Mouse (Mus musculus) regulatory T cell (primary cell): ENCODE data around the gene Nfkb1.

Experiments used
- in situ Hi-C: fragments of 300-600 bp; cut with MboI, MseI; formaldehyde crosslinking; loops from one replicate; pipeline ENCODE4 v1.15.1; 2025; ENCODE audit warnings: high pct_unique_total_duplicates

Nfkb1 gene

DNA sequence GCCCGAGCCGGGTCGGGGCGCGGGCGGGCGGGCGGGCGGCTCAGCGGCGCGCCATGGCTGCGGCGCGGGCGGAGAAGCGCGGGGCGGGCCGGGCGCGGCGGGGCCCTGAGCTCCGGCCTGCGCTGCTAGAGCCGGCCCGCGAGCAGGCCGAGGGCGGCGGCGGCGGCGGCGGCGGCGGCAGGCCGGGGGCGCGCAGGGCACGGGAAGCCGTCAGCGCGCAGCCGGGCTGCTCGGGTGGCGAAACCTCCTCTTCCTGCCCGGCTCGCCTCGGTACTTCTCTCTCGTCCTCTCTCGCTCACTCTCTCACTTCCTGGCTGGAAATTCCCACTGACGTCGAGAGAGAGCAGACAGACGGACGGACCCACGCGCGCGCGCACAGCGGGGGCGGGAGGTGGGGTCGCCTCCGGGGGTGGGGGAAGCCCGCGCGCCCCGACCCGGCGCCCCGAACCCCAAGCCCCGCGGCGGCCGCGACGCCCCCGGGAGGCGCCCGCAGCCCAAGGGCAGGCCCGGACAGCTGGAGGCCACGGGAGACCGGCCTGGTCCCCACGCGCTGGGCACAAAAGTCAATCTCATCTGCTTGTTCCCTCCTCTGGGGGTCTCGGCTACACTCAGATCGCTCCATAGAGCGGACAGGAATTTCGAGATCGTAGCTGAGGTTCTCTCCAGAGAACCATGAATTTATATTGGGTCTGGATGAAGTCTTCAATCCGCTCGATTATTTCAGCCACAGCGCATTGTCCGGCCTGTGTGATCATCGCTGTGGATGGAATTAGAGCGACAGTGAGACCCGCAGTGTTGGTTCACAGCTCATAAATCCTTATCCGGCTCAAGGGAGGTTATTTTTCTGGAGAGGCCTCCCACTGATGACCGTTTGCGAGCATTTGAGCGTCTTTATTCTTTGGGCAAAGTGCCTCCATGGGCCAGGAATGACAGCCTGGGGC is at the start of gene Nfkb1:
Gene Nfkb1 (minus strand): TSS at position 357 of the 941 bp plus-strand sequence.
- in situ Hi-C loops = no loop called here

DNA sequence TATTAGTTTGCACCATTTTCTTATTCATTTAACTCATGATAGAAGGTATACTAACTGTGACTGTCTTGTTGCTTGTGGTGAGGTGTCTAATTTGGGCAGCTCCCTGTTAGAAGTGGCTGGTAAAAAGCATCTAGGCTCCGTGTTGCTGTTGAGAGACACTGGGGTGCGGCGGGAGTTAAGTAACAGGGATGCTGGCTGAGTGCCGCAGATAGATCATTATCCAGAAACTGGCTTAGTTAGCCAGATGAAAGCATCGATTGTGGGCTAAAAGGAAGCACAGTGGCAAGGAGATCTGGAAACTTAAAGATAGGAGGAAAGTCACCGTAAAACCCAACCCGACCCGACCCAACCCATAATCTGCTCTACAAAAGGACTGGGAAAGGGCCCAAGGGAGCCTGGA is 49.4 kb upstream of the Nfkb1 start:
- in situ Hi-C loops = no loop called here

- in situ Hi-C loops = loop anchor here (5.0 to 10.0 kb wide), 2 partner anchors 103 to 330 kb away; no protein-coding TSS in a partner anchor
Measured at GRCm38 (mm10) chr3:135734736-135735135, 43.4 kb upstream of the Nfkb1 start.

GRCm38 (mm10) chr3:135732747-135733445 is 41.5 kb upstream of the Nfkb1 start:
- in situ Hi-C loops = loop anchor here (5.0 to 10.0 kb wide), 2 partner anchors 104 to 328 kb away; no protein-coding TSS in a partner anchor

DNA sequence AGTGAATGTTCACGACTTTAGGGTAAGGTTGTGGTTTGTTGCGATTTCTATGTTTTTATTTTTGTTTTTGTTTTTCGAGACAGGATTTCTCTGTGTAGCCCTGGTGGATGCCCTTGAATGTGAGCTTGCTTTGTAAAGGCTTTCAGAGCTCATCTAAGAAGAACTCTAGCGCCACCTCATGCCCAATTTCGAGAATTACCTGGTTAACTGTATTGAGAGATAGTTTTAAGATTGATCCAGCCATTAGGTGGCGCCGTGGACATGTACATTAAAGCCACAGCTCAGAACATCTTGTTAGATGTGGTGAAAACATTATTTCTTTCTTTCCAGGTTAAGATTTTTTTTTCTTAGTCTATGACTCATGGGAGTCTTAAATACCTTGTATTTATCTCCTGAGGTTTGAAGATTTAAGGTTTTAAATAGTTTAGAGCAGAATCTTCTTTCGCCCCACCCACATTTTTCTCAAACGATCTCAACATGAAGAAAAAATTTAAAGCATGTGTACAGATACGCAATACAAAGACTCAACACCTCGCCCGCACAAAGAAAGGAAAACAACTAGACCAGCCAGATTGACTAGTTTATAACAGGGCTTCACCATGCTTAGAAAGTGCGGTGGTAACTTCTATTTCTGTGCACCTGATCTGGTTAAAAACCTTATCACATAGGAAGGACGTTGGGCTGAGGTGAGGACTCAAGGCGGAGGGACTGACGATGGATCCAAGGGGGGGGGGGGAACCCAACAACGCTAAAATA is 40.1 kb upstream of the Nfkb1 start:
- in situ Hi-C loops = loop anchor here (5.0 to 10.0 kb wide), 2 partner anchors 106 to 327 kb away; no protein-coding TSS in a partner anchor

- in situ Hi-C loops = loop anchor here (5.0 to 10.0 kb wide), 2 partner anchors 107 to 326 kb away; no protein-coding TSS in a partner anchor
Measured at GRCm38 (mm10) chr3:135730790-135731189, 39.4 kb upstream of the Nfkb1 start.

GRCm38 (mm10) chr3:135729575-135729974 is 38.2 kb upstream of the Nfkb1 start:
- in situ Hi-C loops = no loop called here

- in situ Hi-C loops = no loop called here
Measured at GRCm38 (mm10) chr3:135728900-135729299, 37.6 kb upstream of the Nfkb1 start.

GRCm38 (mm10) chr3:135727339-135727738 is 36.0 kb upstream of the Nfkb1 start:
- in situ Hi-C loops = no loop called here

GRCm38 (mm10) chr3:135726521-135727275 is 35.4 kb upstream of the Nfkb1 start:
- in situ Hi-C loops = no loop called here

- in situ Hi-C loops = no loop called here
Measured at GRCm38 (mm10) chr3:135726023-135726422, 34.7 kb upstream of the Nfkb1 start.

- in situ Hi-C loops = no loop called here
Measured at GRCm38 (mm10) chr3:135722104-135722503, 30.8 kb upstream of the Nfkb1 start.

DNA sequence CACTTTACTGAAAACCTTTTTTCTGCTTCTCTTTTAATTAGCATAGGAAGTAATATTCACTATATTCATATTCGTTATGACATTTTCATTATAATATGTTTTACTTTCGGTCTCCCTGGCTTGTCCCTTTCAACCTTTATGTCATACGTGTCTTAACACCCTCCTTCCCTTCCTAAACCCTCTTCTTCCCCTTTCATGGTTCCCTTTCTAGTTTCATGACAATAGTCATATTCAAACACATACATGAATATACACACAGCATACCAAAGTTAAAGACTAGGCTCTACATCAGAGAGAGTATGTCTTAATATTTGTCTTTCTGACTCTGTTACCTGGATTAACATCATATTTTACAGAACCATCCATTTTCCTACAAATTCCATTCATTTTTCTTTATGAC is 28.6 kb upstream of the Nfkb1 start:
- in situ Hi-C loops = no loop called here

GRCm38 (mm10) chr3:135719179-135719532 is 27.8 kb upstream of the Nfkb1 start:
- in situ Hi-C loops = no loop called here

DNA sequence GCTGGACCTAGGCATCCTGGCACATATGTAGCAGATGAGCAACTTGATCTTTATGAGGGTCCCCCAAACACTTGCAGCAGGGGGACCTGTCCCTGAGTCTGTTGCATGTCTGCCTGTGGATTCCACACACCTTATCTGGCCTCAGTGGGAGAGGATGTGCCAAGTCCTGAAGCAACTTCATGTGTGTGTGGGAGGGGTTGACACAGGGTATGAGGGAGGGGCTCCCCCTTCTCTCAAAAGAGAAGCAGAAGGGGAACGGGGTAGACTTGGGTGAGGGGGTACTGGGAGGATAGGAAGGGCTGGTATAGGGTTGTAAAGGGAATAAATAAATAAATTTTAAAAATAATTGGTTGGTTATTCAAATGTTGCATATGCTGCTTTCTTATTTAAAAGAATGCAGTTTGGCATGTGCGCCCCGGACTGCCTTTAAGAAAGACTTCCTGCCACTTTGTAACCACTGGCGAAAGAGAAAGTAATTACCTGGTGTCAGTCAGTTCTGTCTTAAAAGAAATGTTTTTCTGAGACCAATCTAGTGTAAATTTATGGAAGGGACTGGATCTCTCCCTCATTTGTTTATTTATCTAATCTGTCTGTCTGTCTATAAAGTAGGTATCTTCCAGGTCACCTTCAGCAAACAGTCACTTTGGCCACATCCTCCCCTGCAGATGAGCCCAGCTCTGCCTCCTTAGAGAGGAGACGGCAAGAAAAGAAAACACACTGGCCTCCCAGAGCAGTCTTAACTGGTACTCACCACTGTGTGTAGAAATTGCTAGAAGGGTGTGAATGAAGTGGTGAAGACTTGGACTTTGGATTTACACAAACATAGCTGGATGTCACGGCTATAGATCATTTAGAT is 27.2 kb upstream of the Nfkb1 start:
- in situ Hi-C loops = no loop called here

GRCm38 (mm10) chr3:135713016-135713950 is 21.9 kb upstream of the Nfkb1 start:
- in situ Hi-C loops = no loop called here

- in situ Hi-C loops = no loop called here
Measured at GRCm38 (mm10) chr3:135711613-135712012, 20.3 kb upstream of the Nfkb1 start.

- in situ Hi-C loops = no loop called here
Measured at GRCm38 (mm10) chr3:135711040-135711570, 19.8 kb upstream of the Nfkb1 start.

DNA sequence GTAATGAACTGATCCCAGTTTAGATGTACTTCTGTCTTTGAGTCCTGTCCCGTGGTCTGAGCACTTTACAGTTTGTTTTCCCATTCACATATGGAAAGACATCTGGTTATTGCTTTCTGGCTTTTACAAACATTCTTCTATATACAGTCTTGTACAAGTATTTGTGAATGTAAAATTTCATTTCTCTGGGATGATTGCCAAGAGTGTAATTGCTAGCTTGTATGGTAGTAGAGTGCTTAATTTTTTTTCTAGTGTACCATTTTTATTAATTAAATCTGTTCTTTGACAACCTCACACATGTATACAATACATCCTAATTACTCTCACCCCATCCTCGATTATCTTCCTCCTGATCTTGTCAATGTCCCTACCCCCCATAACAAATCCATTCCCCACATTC is 12.0 kb upstream of the Nfkb1 start:
- in situ Hi-C loops = no loop called here
